Mouse (Mus musculus): ENCODE results near the gene Shoc2. TPM values are rescaled to one million over a fixed set of nuclear protein-coding genes. Genes with fewer than 3 reads are reported as not detected.

Shoc2 gene
- total and polyA plus RNA-seq, 3 experiments = 14.1 to 27.1 (median 23.7) TPM

DNA sequence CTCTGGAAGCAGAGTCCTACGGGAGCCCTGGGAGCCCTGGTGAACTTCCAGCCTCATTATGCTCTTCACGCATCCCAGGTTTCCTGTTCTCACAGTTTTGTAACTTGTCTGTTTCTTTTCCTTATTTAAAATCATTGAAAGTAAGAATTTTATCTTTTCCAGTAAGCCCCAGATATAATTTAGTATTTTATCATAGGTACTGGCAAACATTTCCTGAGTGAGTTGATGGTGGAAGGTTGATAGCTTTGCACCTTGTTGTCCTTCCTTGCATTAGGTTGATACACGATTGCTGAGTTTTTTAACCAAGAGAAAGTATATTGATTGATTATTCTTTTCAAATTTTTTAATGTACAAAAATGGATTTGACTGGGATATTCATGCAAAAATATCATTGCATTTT lies 25.1 kb downstream of the Shoc2 start:
- in situ Hi-C loops (cut with MboI; ENCODE audit: low pct_ligation_motif_present, low pct_unique_long_range_greater_than_20kb, low sequenced_read_pairs) (no loop called here), dilution Hi-C loops (cut with MboI; ENCODE audit: extremely low pct_ligation_motif_present, extremely low pct_unique_long_range_greater_than_20kb, low sequenced_read_pairs) (no loop called here)
- peaks cover 0 to 10% of the 10 kb centered on the region in 2 experiments; a peak in 2 of 4 replicates for H3K4me1 ChIP-seq (ENCODE audit: control insufficient read depth in 1 of 2, insufficient read depth in 2 of 2)
- no peak overlapping the region for H3K4me2 ChIP-seq (ENCODE audit: insufficient read depth, low read depth, poor library complexity, severe bottlenecking)
- H3K9ac ChIP-seq (ENCODE audit: insufficient read depth, low read depth) = no peak overlapping the region
- no peaks in the 10 kb centered on the region for H3K9me3 ChIP-seq (replicated peaks; ENCODE audit: low read length)
- no peaks in the 10 kb centered on the region for H3K27me3 ChIP-seq (replicated peaks)
- H3K79me2 ChIP-seq (replicated peaks; ENCODE audit: control insufficient read depth, extremely low read depth, insufficient read depth, poor library complexity, severe bottlenecking) = peaks cover 6% of the 10 kb centered on the region; the same call in 1 of the 2 replicates
- no peak overlapping the region for H3K27ac ChIP-seq (ENCODE audit: insufficient read depth, low read depth)
- no peak for DNase-seq (ENCODE audit: extremely low read depth)
- H3K4me3 ChIP-seq (replicated peaks in 1 of 3; ENCODE audit: low read depth in 2 of 3, low read length in 2 of 3, poor library complexity in 1 of 3) = no peak overlapping the region
- peaks cover 0 to 4% of the 10 kb centered on the region in 2 experiments for H3K36me3 ChIP-seq (replicated peaks in 1 of 2; ENCODE audit: control insufficient read depth in 1 of 2, insufficient read depth in 1 of 2, low read length in 1 of 2)
- TF ChIP-seq NRF1 (IDR thresholded peaks at IDR 0.05; ENCODE audit: low read depth, low read length) (no peak), ZC3H11A (IDR thresholded peaks at IDR 0.05; ENCODE audit: low read depth, low read length) (no peak), ZKSCAN1 (IDR thresholded peaks at IDR 0.05; ENCODE audit: borderline replicate concordance, low read depth, low read length) (no peak), ZMIZ1 (IDR thresholded peaks at IDR 0.05; ENCODE audit: low read depth, low read length) (no peak), BHLHE40 (IDR thresholded peaks at IDR 0.05; ENCODE audit: low read depth, low read length) (no peak), NELFE (IDR thresholded peaks at IDR 0.05; ENCODE audit: low read depth, low read length) (no peak), PAX5 (IDR thresholded peaks at IDR 0.05; ENCODE audit: low read length) (no peak), MAX (IDR thresholded peaks at IDR 0.05; ENCODE audit: low read length) (no peak), SIN3A (IDR thresholded peaks at IDR 0.05; ENCODE audit: low read length) (no peak), SMC3 (IDR thresholded peaks at IDR 0.05; ENCODE audit: low read depth, low read length) (no peak), MXI1 (IDR thresholded peaks at IDR 0.05; ENCODE audit: low read depth, low read length) (no peak), JUN (IDR thresholded peaks at IDR 0.05; ENCODE audit: insufficient read depth, low read depth, low read length) (no peak), ELF1 (IDR thresholded peaks at IDR 0.05; ENCODE audit: low read depth, low read length) (no peak)

DNA sequence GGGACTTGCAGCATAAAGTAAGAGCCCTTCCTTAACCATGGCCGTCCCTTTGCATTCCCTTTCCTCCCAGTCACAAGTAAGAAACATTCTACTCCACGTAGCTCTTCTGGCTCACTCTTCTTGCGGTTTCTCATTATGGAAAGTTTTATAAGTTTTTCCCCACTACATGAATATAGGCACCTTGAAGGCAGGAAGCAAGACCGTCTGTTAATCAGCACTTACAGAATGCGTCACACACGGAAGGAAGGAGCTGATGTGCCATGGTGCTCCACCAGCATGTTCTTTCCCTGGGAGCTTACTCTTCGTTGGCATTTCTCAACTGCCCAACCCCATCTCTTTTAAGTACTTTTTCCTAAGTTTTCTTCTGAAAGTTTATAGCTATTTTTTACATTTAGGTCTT lies 27.8 kb downstream of the Shoc2 start:
- H3K4me3 ChIP-seq (replicated peaks in 1 of 3; ENCODE audit: low read depth in 2 of 3, low read length in 2 of 3, poor library complexity in 1 of 3) = no peak overlapping the region
- H3K4me2 ChIP-seq (ENCODE audit: insufficient read depth, low read depth, poor library complexity, severe bottlenecking) = peak overlapping the region; percentile 50
- peaks cover 14% of the 10 kb centered on the region; the same call in 1 of the 2 replicates for H3K79me2 ChIP-seq (replicated peaks; ENCODE audit: control insufficient read depth, extremely low read depth, insufficient read depth, poor library complexity, severe bottlenecking)
- H3K27me3 ChIP-seq (replicated peaks) = no peaks in the 10 kb centered on the region
- no peak for TF ChIP-seq NELFE (IDR thresholded peaks at IDR 0.05; ENCODE audit: low read depth, low read length)
- TF ChIP-seq MXI1 (IDR thresholded peaks at IDR 0.05; ENCODE audit: low read depth, low read length) = no peak
- no peak for TF ChIP-seq IRF4 (IDR thresholded peaks at IDR 0.05; ENCODE audit: low read depth, low read length)
- TF ChIP-seq JUND (conservative IDR thresholded peaks at IDR 0.05; ENCODE audit: low read depth, low read length) = 0 out of 2 replicates have a peak, but pooled peaks have one; percentile 10
- TF ChIP-seq EP300 (IDR thresholded peaks at IDR 0.05; ENCODE audit: low read length) = 0 out of 2 replicates have a peak, but pooled peaks have one; percentile 28
- H3K27ac ChIP-seq (ENCODE audit: insufficient read depth, low read depth) = no peak overlapping the region
- peak; percentile 28 for DNase-seq (ENCODE audit: extremely low read depth)
- dilution Hi-C loops (cut with MboI; ENCODE audit: extremely low pct_ligation_motif_present, extremely low pct_unique_long_range_greater_than_20kb, low sequenced_read_pairs) = no loop called here
- peaks cover 0 to 6% of the 10 kb centered on the region in 2 experiments for H3K36me3 ChIP-seq (replicated peaks in 1 of 2; ENCODE audit: control insufficient read depth in 1 of 2, insufficient read depth in 1 of 2, low read length in 1 of 2)
- H3K4me1 ChIP-seq (ENCODE audit: control insufficient read depth in 1 of 2, insufficient read depth in 2 of 2) = peaks cover 0 to 16% of the 10 kb centered on the region in 2 experiments; a peak in 2 of 4 replicates
- no peaks in the 10 kb centered on the region for H3K9me3 ChIP-seq (replicated peaks; ENCODE audit: low read length)
- in situ Hi-C loops (cut with MboI; ENCODE audit: low pct_ligation_motif_present, low pct_unique_long_range_greater_than_20kb, low sequenced_read_pairs) = no loop called here
- H3K9ac ChIP-seq (ENCODE audit: insufficient read depth, low read depth) = no peak overlapping the region

All from CH12.LX (cell line).